Mouse (Mus musculus): ENCODE data around the gene Abcg5. TPM values are rescaled to one million over a fixed set of nuclear protein-coding genes. Genes with fewer than 3 reads are reported as not detected.
A peak's percentile ranks its signal among the peaks of the same experiment; 100 is the strongest.

The Abcg5 gene
- polyA plus RNA-seq, 1 experiment = 0.47 TPM

DNA sequence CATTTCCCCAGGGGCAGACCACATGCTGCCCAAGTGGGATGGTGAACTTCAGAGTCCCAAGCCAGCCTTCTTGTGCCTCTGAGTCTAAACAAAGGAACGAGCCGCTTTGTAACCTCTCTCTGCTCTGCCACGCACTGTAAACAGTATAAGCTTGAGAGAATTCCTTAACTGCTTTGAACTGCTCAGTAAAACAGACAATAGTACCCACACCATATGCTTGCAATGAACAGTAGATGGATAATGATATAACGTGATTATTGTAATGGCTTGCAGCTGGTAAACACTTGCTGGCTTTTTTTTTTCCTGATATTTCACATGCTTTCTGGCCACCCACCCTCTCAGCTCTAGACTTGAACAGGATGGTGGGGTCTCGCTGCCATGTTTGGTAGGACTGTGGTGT lies 5.2 kb upstream of the Abcg5 start:
- no peak for TF ChIP-seq POLR2A (IDR thresholded peaks at IDR 0.05; ENCODE audit: low read depth, low read length)
- no peak for TF ChIP-seq CTCF (conservative IDR thresholded peaks at IDR 0.05; ENCODE audit: insufficient read depth, insufficient read length, low read depth, low read length)
- Histone ChIP-seq H3K4me1 (ENCODE audit: control insufficient read depth, insufficient read depth, low read length) (peaks cover 9% of the 10 kb centered on the region; the same call in 1 of the 2 replicates), H3K36me3 (ENCODE audit: control insufficient read depth, insufficient read depth, low read length) (no peaks in the 10 kb centered on the region), H3K27me3 (replicated peaks; ENCODE audit: control insufficient read depth, insufficient read depth, low read length) (no peaks in the 10 kb centered on the region), H3K4me3 (ENCODE audit: insufficient read depth, low read depth, low read length) (no peak overlapping the region), H3K27ac (ENCODE audit: insufficient read depth, low read depth, low read length) (no peak overlapping the region)
- WGBS = 78% methylated on average over 5 of the region's 5 CpGs
- no peak for DNase-seq

DNA sequence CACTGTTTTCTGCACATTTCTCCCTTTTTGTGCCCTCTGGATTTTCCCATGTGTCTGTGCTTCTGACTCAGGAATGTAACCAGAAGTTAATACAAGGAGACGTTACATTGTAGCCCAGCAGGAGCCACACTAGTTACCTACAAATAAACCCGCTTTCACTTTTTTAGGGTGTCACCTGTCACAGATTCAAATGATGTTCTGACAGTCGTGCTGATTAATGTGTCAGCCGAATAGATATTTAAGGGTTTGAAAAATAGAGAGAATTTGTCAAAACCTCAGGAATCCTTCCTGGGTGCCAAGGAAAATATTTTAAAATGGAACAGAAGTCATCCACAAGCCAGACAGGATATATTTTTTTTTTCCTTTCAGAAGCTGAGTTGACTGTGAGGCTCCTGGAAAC lies 2.5 kb upstream of the Abcg5 start:
- 68% methylated on average over 4 of the region's 4 CpGs for WGBS
- TF ChIP-seq CTCF (conservative IDR thresholded peaks at IDR 0.05; ENCODE audit: insufficient read depth, insufficient read length, low read depth, low read length) = no peak
- TF ChIP-seq POLR2A (IDR thresholded peaks at IDR 0.05; ENCODE audit: low read depth, low read length) = no peak
- H3K4me3 ChIP-seq (ENCODE audit: insufficient read depth, low read depth, low read length) = no peak overlapping the region
- H3K4me1 ChIP-seq (ENCODE audit: control insufficient read depth, insufficient read depth, low read length) = peaks cover 9% of the 10 kb centered on the region; the same call in 1 of the 2 replicates
- no peak overlapping the region for H3K27ac ChIP-seq (ENCODE audit: insufficient read depth, low read depth, low read length)
- no peaks in the 10 kb centered on the region for H3K36me3 ChIP-seq (ENCODE audit: control insufficient read depth, insufficient read depth, low read length)
- DNase-seq = no peak
- H3K27me3 ChIP-seq (replicated peaks; ENCODE audit: control insufficient read depth, insufficient read depth, low read length) = no peaks in the 10 kb centered on the region

DNA sequence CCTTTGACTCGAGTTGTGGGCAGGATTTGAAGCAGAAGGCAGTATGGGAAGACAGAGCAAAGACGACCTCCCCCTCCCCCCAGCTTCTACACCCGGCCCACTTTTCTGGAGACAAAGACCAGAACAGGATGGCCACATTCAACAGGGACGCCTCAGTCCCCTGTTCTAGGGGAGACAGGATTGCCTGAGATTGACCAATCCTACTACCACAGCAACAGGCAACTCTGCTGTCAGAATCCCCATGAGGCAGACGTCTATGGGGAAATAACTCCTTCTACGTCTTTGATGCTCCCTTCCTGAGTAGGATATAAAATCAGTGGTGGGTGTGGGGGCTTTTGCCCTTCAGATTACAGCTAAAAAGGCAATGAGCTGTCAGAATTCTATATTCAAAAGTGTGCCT lies 1.5 kb upstream of the Abcg5 start:
- DNase-seq = no peak
- H3K27me3 ChIP-seq (replicated peaks; ENCODE audit: control insufficient read depth, insufficient read depth, low read length) = no peaks in the 10 kb centered on the region
- TF ChIP-seq CTCF (conservative IDR thresholded peaks at IDR 0.05; ENCODE audit: insufficient read depth, insufficient read length, low read depth, low read length) = no peak
- TF ChIP-seq POLR2A (IDR thresholded peaks at IDR 0.05; ENCODE audit: low read depth, low read length) = no peak

DNA sequence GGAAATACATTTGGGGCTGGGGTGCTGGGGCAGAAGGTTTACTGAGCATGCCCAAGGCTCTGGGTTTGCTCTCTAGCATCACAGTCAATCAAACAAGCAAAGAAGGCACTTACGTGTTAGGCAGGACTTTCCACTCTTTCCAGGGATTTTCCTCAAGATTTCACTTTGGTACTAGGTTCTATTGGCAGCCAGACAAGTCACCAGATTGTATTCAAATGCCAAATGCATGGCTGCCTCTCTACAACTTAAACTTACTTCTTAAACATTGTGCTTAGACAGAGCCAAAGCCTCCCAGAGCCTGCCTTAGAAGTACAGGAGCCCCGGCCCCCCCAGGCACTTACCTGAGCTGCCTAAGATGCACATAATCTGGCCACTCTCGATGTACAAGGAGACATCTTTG lies 1.1 kb downstream of the Abcg5 start:
- 80% methylated on average over 3 of the region's 3 CpGs for WGBS
- no peak for DNase-seq
- no peaks in the 10 kb centered on the region for H3K4me1 ChIP-seq (ENCODE audit: control insufficient read depth, insufficient read depth, low read length)

More for the DNA sequence above, 1.5 kb upstream of the Abcg5 start:
- Histone ChIP-seq H3K36me3 (ENCODE audit: control insufficient read depth, insufficient read depth, low read length) (no peaks in the 10 kb centered on the region), H3K27ac (ENCODE audit: insufficient read depth, low read depth, low read length) (no peak overlapping the region), H3K4me1 (ENCODE audit: control insufficient read depth, insufficient read depth, low read length) (peaks cover 5% of the 10 kb centered on the region; the same call in 1 of the 2 replicates), H3K4me3 (ENCODE audit: insufficient read depth, low read depth, low read length) (no peak overlapping the region)
- 50% methylated on average over 6 of the region's 6 CpGs for WGBS

DNA sequence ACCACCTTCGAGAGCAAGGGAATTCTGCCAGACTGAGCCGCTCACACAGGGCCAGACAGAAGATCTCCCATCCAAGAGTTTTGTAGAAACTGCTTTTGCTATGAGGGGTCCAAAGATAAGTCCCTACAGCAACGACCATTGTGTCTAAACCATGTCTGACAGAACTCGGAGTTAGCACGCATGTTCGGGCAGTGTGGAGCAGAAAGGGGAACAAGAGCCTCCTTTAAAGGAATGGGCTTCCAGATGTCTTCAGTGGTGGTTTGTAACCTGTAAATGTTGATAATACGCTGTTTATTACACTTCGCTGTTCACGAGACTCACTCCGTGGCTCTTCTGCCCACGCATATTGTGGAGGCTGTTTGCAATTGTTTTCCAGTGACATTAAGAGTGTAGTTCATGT lies 5.2 kb downstream of the Abcg5 start:
- TF ChIP-seq POLR2A (IDR thresholded peaks at IDR 0.05; ENCODE audit: low read depth, low read length) = no peak
- TF ChIP-seq CTCF (conservative IDR thresholded peaks at IDR 0.05; ENCODE audit: insufficient read depth, insufficient read length, low read depth, low read length) = no peak
- no peak overlapping the region for H3K27ac ChIP-seq (ENCODE audit: insufficient read depth, low read depth, low read length)

More for the DNA sequence above, 1.1 kb downstream of the Abcg5 start:
- Histone ChIP-seq H3K27me3 (replicated peaks; ENCODE audit: control insufficient read depth, insufficient read depth, low read length) (no peaks in the 10 kb centered on the region), H3K36me3 (ENCODE audit: control insufficient read depth, insufficient read depth, low read length) (no peaks in the 10 kb centered on the region), H3K27ac (ENCODE audit: insufficient read depth, low read depth, low read length) (no peak overlapping the region), H3K4me3 (ENCODE audit: insufficient read depth, low read depth, low read length) (no peak overlapping the region)
- TF ChIP-seq POLR2A (IDR thresholded peaks at IDR 0.05; ENCODE audit: low read depth, low read length) (no peak), CTCF (conservative IDR thresholded peaks at IDR 0.05; ENCODE audit: insufficient read depth, insufficient read length, low read depth, low read length) (no peak)

DNA sequence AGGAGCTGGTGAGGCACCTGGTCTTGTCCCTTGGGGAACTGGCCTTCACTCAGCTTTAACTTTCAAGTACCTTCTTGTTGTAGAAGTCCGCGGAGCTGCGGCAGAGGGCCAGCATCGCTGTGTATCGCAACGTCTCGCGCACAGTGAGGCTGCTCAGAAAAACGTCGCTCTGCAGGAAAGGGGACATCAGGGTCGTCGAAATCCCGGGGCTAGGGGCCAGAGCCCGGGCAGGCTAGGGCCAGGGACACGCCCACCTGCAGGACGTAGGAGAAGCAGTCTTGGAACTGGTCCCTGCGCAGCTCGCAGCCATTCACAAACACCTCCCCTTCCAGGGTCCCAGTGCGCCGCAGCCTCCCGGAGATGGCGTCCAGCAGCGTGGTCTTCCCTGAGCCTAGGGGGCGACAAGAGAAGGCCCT lies 6.9 kb downstream of the Abcg5 start, which contains the start of gene Abcg8:
Gene Abcg8, plus strand, starts transcription at position 352 of the 416 bp plus-strand sequence.
- no peaks in the 10 kb centered on the region for H3K36me3 ChIP-seq (ENCODE audit: control insufficient read depth, insufficient read depth, low read length)
- no peak within 1 kb of the TSS for H3K27ac ChIP-seq (ENCODE audit: insufficient read depth, low read depth, low read length)
- no peak for TF ChIP-seq CTCF (conservative IDR thresholded peaks at IDR 0.05; ENCODE audit: insufficient read depth, insufficient read length, low read depth, low read length)
- peak; percentile 24 for DNase-seq
- H3K4me1 ChIP-seq (ENCODE audit: control insufficient read depth, insufficient read depth, low read length) = peaks cover 11% of the 10 kb centered on the region; the same call in 1 of the 2 replicates
- no peaks in the 10 kb centered on the region for H3K27me3 ChIP-seq (replicated peaks; ENCODE audit: control insufficient read depth, insufficient read depth, low read length)
- peak within 1 kb of the TSS; percentile 40; the same call in 1 of the 2 replicates for H3K4me3 ChIP-seq (ENCODE audit: insufficient read depth, low read depth, low read length)
- WGBS = 5% methylated on average over 24 of the region's 24 CpGs

More for the DNA sequence above, 5.2 kb downstream of the Abcg5 start:
- no peaks in the 10 kb centered on the region for H3K36me3 ChIP-seq (ENCODE audit: control insufficient read depth, insufficient read depth, low read length)
- no peak for DNase-seq
- no peaks in the 10 kb centered on the region for H3K27me3 ChIP-seq (replicated peaks; ENCODE audit: control insufficient read depth, insufficient read depth, low read length)
- H3K4me1 ChIP-seq (ENCODE audit: control insufficient read depth, insufficient read depth, low read length) = peaks cover 11% of the 10 kb centered on the region; the same call in 1 of the 2 replicates
- no peak overlapping the region for H3K4me3 ChIP-seq (ENCODE audit: insufficient read depth, low read depth, low read length)
- 87% methylated on average over 11 of the region's 11 CpGs for WGBS

DNA sequence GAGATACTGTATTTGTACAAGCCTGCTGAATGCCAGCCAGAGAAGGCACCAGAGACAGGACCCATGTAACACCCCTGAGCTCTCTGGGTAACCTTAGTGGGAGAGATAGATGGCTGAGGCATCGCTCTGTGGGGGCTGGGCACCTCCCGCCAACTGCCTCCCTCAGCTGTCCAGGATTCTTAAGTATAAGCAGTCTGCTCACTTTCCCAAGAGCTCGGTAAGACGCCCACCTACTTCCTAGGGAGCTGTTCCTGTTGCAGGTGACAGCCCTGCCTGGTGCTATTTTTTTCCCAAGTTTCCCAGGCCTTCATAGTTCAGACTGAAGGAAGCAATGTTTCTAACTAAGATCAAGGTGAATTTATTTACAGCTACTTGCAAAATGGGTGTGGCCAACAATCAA lies 7.6 kb downstream of the Abcg5 start:
- TF ChIP-seq POLR2A (IDR thresholded peaks at IDR 0.05; ENCODE audit: low read depth, low read length) (no peak), CTCF (conservative IDR thresholded peaks at IDR 0.05; ENCODE audit: insufficient read depth, insufficient read length, low read depth, low read length) (no peak)
- Histone ChIP-seq H3K36me3 (ENCODE audit: control insufficient read depth, insufficient read depth, low read length) (no peaks in the 10 kb centered on the region), H3K27me3 (replicated peaks; ENCODE audit: control insufficient read depth, insufficient read depth, low read length) (no peaks in the 10 kb centered on the region), H3K27ac (ENCODE audit: insufficient read depth, low read depth, low read length) (no peak overlapping the region), H3K4me3 (ENCODE audit: insufficient read depth, low read depth, low read length) (no peak overlapping the region), H3K4me1 (ENCODE audit: control insufficient read depth, insufficient read depth, low read length) (peaks cover 11% of the 10 kb centered on the region; the same call in 1 of the 2 replicates)
- WGBS = 69% methylated on average over 4 of the region's 4 CpGs
- DNase-seq = no peak
